Mouse (Mus musculus) small intestine, adult 2 months (tissue): ENCODE data around the gene Slc17a9.

Source experiments
- CTCF ChIP-seq: fragments of 200-500 bp; IDR thresholded peaks from 2 replicates; pipeline ENCODE4 v1.5.1; 2012; ENCODE audit warnings: low read depth, mild to moderate bottlenecking, control low read depth, inconsistent platforms, low read length, moderate library complexity, mixed read lengths; ENCODE audit not compliant: insufficient replicate concordance, insufficient read length; ENCODE audit errors: extremely low read depth
- POLR2A ChIP-seq: fragments of 200-500 bp; IDR thresholded peaks from 2 replicates; pipeline ENCODE4 v1.6.1; 2012; ENCODE audit warnings: low read depth, mild to moderate bottlenecking, control low read depth, inconsistent platforms, low read length, moderate library complexity

- TF ChIP-seq CTCF (no peak), POLR2A (no peak)
Measured at GRCm38 (mm10) chr2:180681225-180681624, 43.8 kb upstream of the Slc17a9 start.
